Mouse (Mus musculus) kidney, embryonic 14.5 days (tissue): ENCODE measurements around the gene Padi4. TPM values are rescaled to one million over a fixed set of nuclear protein-coding genes. Genes with fewer than 3 reads are reported as not detected.

Source experiments
- ATAC-seq: fragments of 200-750 bp; cut with Nextera tagmentation; 2 replicates; pipeline ENCODE4 v1.8.0; 2017; ENCODE audit warnings: moderate number of reproducible peaks, mild to moderate bottlenecking, moderate TSS enrichment, moderate library complexity; ENCODE audit not compliant: low FRiP score, low TSS enrichment
- H3K27ac ChIP-seq: fragments of 300-500 bp; sonication (generic); 2 replicates; pipeline ENCODE4 v1.5.1; 2014; ENCODE audit warnings: low read depth, mild to moderate bottlenecking, low read length, moderate library complexity, mixed read lengths
- H3K27me3 ChIP-seq: fragments of 300-500 bp; sonication (generic); 2 replicates; pipeline ENCODE4 v1.6.1; 2014; ENCODE audit warnings: mild to moderate bottlenecking, low read length; ENCODE audit not compliant: control insufficient read depth, insufficient read depth
- H3K36me3 ChIP-seq: fragments of 300-500 bp; sonication (generic); 2 replicates; pipeline ENCODE4 v1.6.1; 2014; ENCODE audit warnings: low read length, mixed read lengths; ENCODE audit not compliant: control insufficient read depth, insufficient read depth
- H3K4me1 ChIP-seq: fragments of 300-500 bp; sonication (generic); 2 replicates; pipeline ENCODE4 v1.6.1; 2014; ENCODE audit warnings: low read length, mixed read lengths; ENCODE audit not compliant: control insufficient read depth, insufficient read depth
- H3K4me2 ChIP-seq: fragments of 300-500 bp; sonication (generic); replicated peaks from 2 replicates; pipeline ENCODE4 v1.6.1; 2014; ENCODE audit warnings: low read depth, mild to moderate bottlenecking, low read length
- H3K4me3 ChIP-seq: fragments of 300-500 bp; sonication (generic); 2 replicates; pipeline ENCODE4 v1.5.1; 2014; ENCODE audit warnings: mild to moderate bottlenecking, low read length
- H3K9ac ChIP-seq: fragments of 300-500 bp; sonication (generic); 2 replicates; pipeline ENCODE4 v1.6.1; 2014; ENCODE audit warnings: low read depth, mild to moderate bottlenecking, low read length, moderate library complexity
- H3K9me3 ChIP-seq: fragments of 300-500 bp; sonication (generic); 2 replicates; pipeline ENCODE4 v1.6.1; 2016; ENCODE audit warnings: low read length; ENCODE audit not compliant: control insufficient read depth
- WGBS: fragments of 180-500 bp; shearing (Covaris S2); extraction: QIAGEN DNeasy Blood & Tissue Kit; methylation state at CpG from one replicate; pipeline ENCODE4 v1.1.7; 2014; 5-methylcytosine and 5-hydroxymethylcytosine counted together
- polyA plus RNA-seq: library from polyadenylated mRNA; unstranded; fragments of >200 nt; fragmentation: Nextera tagmentation; extraction: Ambion mirVana; gene quantifications from 2 replicates; pipeline ENCODE4 v1.2.1, GENCODE M21; 2014

Padi4 gene
- polyA plus RNA-seq, 1 experiment from 2014 or later: 1.3 TPM

GRCm38 (mm10) chr4:140709111-140709510 is 64.9 kb downstream of the Padi4 start:
- no peaks in the 10 kb centered on the region for H3K27me3 ChIP-seq
- H3K4me1 ChIP-seq: peaks cover 23% of the 10 kb centered on the region
- 86% methylated on average over 7 of the region's 7 CpGs for WGBS
- H3K9ac ChIP-seq: no peak overlapping the region
- H3K4me3 ChIP-seq: no peak overlapping the region
- no peaks in the 10 kb centered on the region for H3K9me3 ChIP-seq
- H3K36me3 ChIP-seq: peaks cover 96% of the 10 kb centered on the region
- no peak overlapping the region for H3K4me2 ChIP-seq
- ATAC-seq: no peak
- H3K27ac ChIP-seq: no peak overlapping the region

GRCm38 (mm10) chr4:140708297-140708927 is 65.6 kb downstream of the Padi4 start:
- no peak for ATAC-seq
- H3K27me3 ChIP-seq: no peaks in the 10 kb centered on the region
- no peaks in the 10 kb centered on the region for H3K9me3 ChIP-seq
- no peak overlapping the region for H3K4me2 ChIP-seq
- no peak overlapping the region for H3K4me3 ChIP-seq
- no peak overlapping the region for H3K27ac ChIP-seq
- H3K36me3 ChIP-seq: peaks cover 90% of the 10 kb centered on the region
- WGBS: 78% methylated on average over 18 of the region's 18 CpGs
- H3K4me1 ChIP-seq: peaks cover 28% of the 10 kb centered on the region
- H3K9ac ChIP-seq: no peak overlapping the region

- no peak overlapping the region for H3K27ac ChIP-seq
- H3K9me3 ChIP-seq: no peaks in the 10 kb centered on the region
- no peaks in the 10 kb centered on the region for H3K27me3 ChIP-seq
- H3K4me1 ChIP-seq: peaks cover 25% of the 10 kb centered on the region
- 78% methylated on average over 4 of the region's 4 CpGs for whole genome bisulfite sequencing
- H3K9ac ChIP-seq: no peak overlapping the region
- no peak overlapping the region for H3K4me3 ChIP-seq
- peaks cover 82% of the 10 kb centered on the region for H3K36me3 ChIP-seq
- H3K4me2 ChIP-seq: no peak overlapping the region
- ATAC-seq: no peak
These were observed 66.4 kb downstream of the Padi4 start for GRCm38 (mm10) chr4:140707615-140708014.

GRCm38 (mm10) chr4:140704166-140704565 is 69.9 kb downstream of the Padi4 start:
- H3K4me3 ChIP-seq: peak overlapping the region; percentile 95; the same call in 1 of the 2 replicates
- peak overlapping the region; percentile 84 for H3K4me2 ChIP-seq
- H3K36me3 ChIP-seq: peaks cover 48% of the 10 kb centered on the region
- H3K9ac ChIP-seq: peak overlapping the region; percentile 98
- H3K9me3 ChIP-seq: no peaks in the 10 kb centered on the region
- no peaks in the 10 kb centered on the region for H3K27me3 ChIP-seq
- peaks cover 33% of the 10 kb centered on the region for H3K4me1 ChIP-seq
- H3K27ac ChIP-seq: peak overlapping the region; percentile 99; the same call in 1 of the 2 replicates
- no peak for ATAC-seq
- 29% methylated on average over 4 of the region's 4 CpGs for WGBS

- no peaks in the 10 kb centered on the region for H3K9me3 ChIP-seq
- WGBS: 8% methylated on average over 8 of the region's 8 CpGs
- peaks cover 33% of the 10 kb centered on the region for H3K4me1 ChIP-seq
- H3K27me3 ChIP-seq: peaks cover 2% of the 10 kb centered on the region; the same call in 1 of the 2 replicates
- peak overlapping the region; percentile 95 for H3K4me3 ChIP-seq
- peak overlapping the region; percentile 84 for H3K4me2 ChIP-seq
- no peak for ATAC-seq
- peak overlapping the region; percentile 99; the same call in 1 of the 2 replicates for H3K27ac ChIP-seq
- peak overlapping the region; percentile 98 for H3K9ac ChIP-seq
- H3K36me3 ChIP-seq: peaks cover 42% of the 10 kb centered on the region
These were observed 70.4 kb downstream of the Padi4 start for GRCm38 (mm10) chr4:140703636-140704035.

GRCm38 (mm10) chr4:140702611-140703327 is 71.3 kb downstream of the Padi4 start:
- Histone ChIP-seq H3K4me3 (peak overlapping the region; percentile 95), H3K4me2 (peak overlapping the region; percentile 84), H3K9ac (peak overlapping the region; percentile 98), H3K36me3 (peaks cover 34% of the 10 kb centered on the region), H3K9me3 (no peaks in the 10 kb centered on the region), H3K27me3 (peaks cover 3% of the 10 kb centered on the region; the same call in 1 of the 2 replicates), H3K4me1 (peaks cover 33% of the 10 kb centered on the region), H3K27ac (peak overlapping the region; percentile 99)
- ATAC-seq: peak; percentile 79
- under 1% methylated on average over 26 of the region's 68 CpGs for WGBS

GRCm38 (mm10) chr4:140701716-140702561 is 72.1 kb downstream of the Padi4 start:
- peak; percentile 42 for ATAC-seq
- peak overlapping the region; percentile 84 for H3K4me2 ChIP-seq
- peaks cover 26% of the 10 kb centered on the region for H3K36me3 ChIP-seq
- under 1% methylated on average over 49 of the region's 107 CpGs for WGBS
- no peaks in the 10 kb centered on the region for H3K9me3 ChIP-seq
- peak overlapping the region; percentile 98 for H3K9ac ChIP-seq
- H3K27me3 ChIP-seq: peaks cover 3% of the 10 kb centered on the region; the same call in 1 of the 2 replicates
- H3K4me3 ChIP-seq: peak overlapping the region; percentile 95
- H3K27ac ChIP-seq: peak overlapping the region; percentile 99
- peaks cover 27% of the 10 kb centered on the region for H3K4me1 ChIP-seq

- under 1% methylated on average over 60 of the region's 61 CpGs for WGBS
These were observed 72.9 kb downstream of the Padi4 start for GRCm38 (mm10) chr4:140701049-140701715.

More at GRCm38 (mm10) chr4:140701049-140701715, 72.9 kb downstream of the Padi4 start:
- peaks cover 18% of the 10 kb centered on the region for H3K36me3 ChIP-seq
- H3K9me3 ChIP-seq: no peaks in the 10 kb centered on the region
- H3K4me2 ChIP-seq: peak overlapping the region; percentile 84
- H3K9ac ChIP-seq: peak overlapping the region; percentile 98
- H3K4me1 ChIP-seq: peaks cover 27% of the 10 kb centered on the region
- H3K27me3 ChIP-seq: peaks cover 3% of the 10 kb centered on the region; the same call in 1 of the 2 replicates
- peak overlapping the region; percentile 99 for H3K27ac ChIP-seq
- peak; percentile 65 for ATAC-seq
- peak overlapping the region; percentile 95 for H3K4me3 ChIP-seq
